Mouse (Mus musculus) liver, adult (tissue): ENCODE measurements around the gene Olfr1105.

ENCODE experiments used
- GATA4 ChIP-seq: IDR thresholded peaks from 2 replicates; pipeline ENCODE4 v1.6.1; 2014; ENCODE audit warnings: mild to moderate bottlenecking, low read length; ENCODE audit not compliant: insufficient replicate concordance

The Olfr1105 gene

DNA sequence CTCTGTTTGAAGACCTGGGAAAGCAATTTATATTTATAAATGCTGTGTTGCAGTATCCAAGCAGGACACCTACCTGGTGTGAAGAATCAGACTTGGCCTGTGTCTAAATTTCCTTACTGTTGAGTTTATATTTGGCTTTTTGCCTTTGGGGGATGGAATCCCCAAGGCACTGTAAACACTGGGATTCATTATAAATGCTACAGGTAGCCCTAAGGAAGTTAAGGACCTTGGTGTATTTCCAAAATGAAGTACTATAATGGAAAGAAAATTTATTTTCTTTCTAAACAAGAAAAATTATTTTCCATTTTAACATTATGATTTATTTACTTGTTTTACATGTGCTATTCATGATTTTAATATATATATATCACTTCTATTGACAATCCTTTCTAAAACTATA is at the start of gene Olfr1105:
Gene Olfr1105 (minus strand): TSS at position 101 of the 400 bp plus-strand sequence.
- TF ChIP-seq GATA4, result no peak

- no peak for TF ChIP-seq GATA4
Measured at GRCm38 (mm10) chr2:87075717-87076116, 39.4 kb upstream of the Olfr1105 start, which contains the start of gene Olfr1107. TSS of gene Olfr1107 (minus strand) at chr2:87075817.

DNA sequence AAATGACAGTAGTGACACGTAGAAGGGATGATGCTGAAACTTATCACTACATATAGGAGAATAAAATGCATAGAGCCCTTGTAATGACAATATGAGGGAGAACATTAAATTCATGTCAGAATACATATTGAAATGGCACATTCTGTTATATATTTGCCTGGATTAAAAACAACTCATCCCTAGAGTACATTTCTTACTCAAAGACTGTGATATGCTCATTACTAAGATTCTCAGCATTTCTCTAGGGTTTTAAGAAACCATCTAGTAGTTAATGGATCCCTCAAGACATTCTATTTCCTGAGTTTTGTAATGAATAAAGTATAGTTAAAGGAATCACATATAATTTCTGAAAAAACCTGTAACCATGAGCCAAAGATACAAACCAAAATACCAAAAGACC is 15.8 kb upstream of the Olfr1105 start, which contains the start of gene Olfr1106:
Gene Olfr1106 (minus strand): TSS at position 101 of the 400 bp plus-strand sequence.
- no peak for TF ChIP-seq GATA4

DNA sequence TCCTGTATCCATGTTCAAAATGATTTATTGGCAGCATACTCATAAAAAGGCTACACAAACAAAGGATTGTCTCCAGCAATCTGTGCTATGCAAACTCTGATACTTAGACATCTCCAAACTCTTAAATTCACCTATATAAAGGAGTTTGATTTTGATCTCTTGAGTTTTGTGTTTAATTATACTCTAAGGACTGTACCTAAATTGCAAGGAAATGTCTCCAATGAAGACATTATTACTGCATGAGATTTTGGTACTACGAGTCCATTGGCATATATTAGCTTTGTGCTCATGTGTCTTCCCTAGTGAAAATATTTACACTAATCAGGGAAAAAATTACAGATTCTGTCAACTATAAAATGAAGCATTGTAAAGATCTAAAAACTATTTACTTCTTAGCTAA is 9.4 kb downstream of the Olfr1105 start, which contains the start of gene Olfr1104:
Gene Olfr1104 (minus strand): TSS at position 101 of the 400 bp plus-strand sequence.
- TF ChIP-seq GATA4, result no peak

GRCm38 (mm10) chr2:86998098-86998497 is 38.2 kb downstream of the Olfr1105 start, which contains the start of gene Olfr1102:
TSS of gene Olfr1102 (plus strand) at chr2:86998398.
- no peak for TF ChIP-seq GATA4

DNA sequence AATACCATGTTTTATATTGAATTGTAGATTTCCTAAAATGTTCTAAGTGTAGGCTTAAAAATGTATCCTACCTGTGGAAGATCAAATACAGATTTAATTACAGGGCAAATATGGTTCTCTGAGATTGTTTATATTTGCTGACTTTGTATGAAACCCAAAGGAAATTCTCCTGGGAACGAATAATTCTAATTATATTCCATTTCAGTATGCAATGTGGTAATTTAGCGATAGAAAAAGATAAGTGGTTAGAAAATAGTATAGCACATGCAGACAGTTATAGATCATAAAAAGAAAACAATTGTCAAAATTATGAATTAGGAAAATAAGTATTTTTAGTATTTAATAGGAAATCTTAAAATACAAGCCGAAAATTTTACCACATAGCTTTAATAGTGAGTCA is 45.2 kb downstream of the Olfr1105 start, which contains the start of gene Olfr1101:
Gene Olfr1101 (minus strand): TSS at position 101 of the 400 bp plus-strand sequence.
- TF ChIP-seq GATA4, result no peak
